Mouse (Mus musculus) CH12.LX (cell line): ENCODE results near the gene Helz. TPM values are rescaled to one million over a fixed set of nuclear protein-coding genes. Genes with fewer than 3 reads are reported as not detected.

ENCODE experiments used
- DNase-seq: peaks from one replicate; pipeline ENCODE4 v3.0.0-alpha.2; 2013; ENCODE audit errors: extremely low read depth
- H3K27ac ChIP-seq: 2 replicates; pipeline ENCODE4 v1.5.1; 2012; ENCODE audit warnings: low read depth, mild to moderate bottlenecking, control low read depth, moderate library complexity; ENCODE audit not compliant: insufficient read depth
- H3K27me3 ChIP-seq: replicated peaks from 2 replicates; pipeline ENCODE3; 2012; ENCODE audit warnings: inconsistent platforms
- H3K36me3 ChIP-seq, 2 experiments: replicated peaks in 1 of 2; 2 replicates each; pipeline versions ENCODE3 to v1.6.1; 2012; ENCODE audit warnings: inconsistent platforms in 1 of 2, low read length in 1 of 2, mild to moderate bottlenecking in 1 of 2, mixed read lengths in 1 of 2, moderate library complexity in 1 of 2; ENCODE audit not compliant: control insufficient read depth in 1 of 2, insufficient read depth in 1 of 2
- H3K4me1 ChIP-seq, 2 experiments: 2 replicates each; pipeline ENCODE4 v1.6.1; 2012; ENCODE audit warnings: inconsistent platforms in 1 of 2, moderate library complexity in 1 of 2; ENCODE audit not compliant: insufficient read depth in 2 of 2, control insufficient read depth in 1 of 2
- H3K4me2 ChIP-seq: 2 replicates; pipeline ENCODE4 v1.6.1; 2012; ENCODE audit warnings: low read depth, mild to moderate bottlenecking, control low read depth; ENCODE audit not compliant: poor library complexity, insufficient read depth, severe bottlenecking
- H3K4me3 ChIP-seq, 3 experiments: fragments of 150-350 bp in 1 of 3; sonication (generic) in 1 of 3; replicated peaks in 1 of 3; 2 replicates each; pipeline versions ENCODE3 to v1.5.1; 2011 to 2012; ENCODE audit warnings: low read depth in 2 of 3, low read length in 2 of 3, mild to moderate bottlenecking in 2 of 3, moderate library complexity in 2 of 3, control low read depth in 1 of 3, improper control_type of control experiment in 1 of 3, inconsistent platforms in 1 of 3, mixed read lengths in 1 of 3; ENCODE audit not compliant: poor library complexity in 1 of 3
- H3K79me2 ChIP-seq: replicated peaks from 2 replicates; pipeline ENCODE4 v1.6.1; 2012; ENCODE audit warnings: mild to moderate bottlenecking, moderate library complexity; ENCODE audit not compliant: control insufficient read depth, poor library complexity, insufficient read depth, severe bottlenecking; ENCODE audit errors: extremely low read depth
- H3K9ac ChIP-seq: 2 replicates; pipeline ENCODE4 v1.6.1; 2012; ENCODE audit warnings: low read depth, mild to moderate bottlenecking, control low read depth, moderate library complexity; ENCODE audit not compliant: insufficient read depth
- H3K9me3 ChIP-seq: replicated peaks from 2 replicates; pipeline ENCODE3; 2012; ENCODE audit warnings: low read length, inconsistent platforms, mixed read lengths
- CHD2 ChIP-seq: IDR thresholded peaks from 2 replicates; pipeline ENCODE4 v1.6.1; 2011; ENCODE audit warnings: low read length, improper control_type of control experiment
- E2F4 ChIP-seq: IDR thresholded peaks from 2 replicates; pipeline ENCODE4 v1.6.1; 2011; ENCODE audit warnings: low read depth, low read length, improper control_type of control experiment; ENCODE audit not compliant: insufficient replicate concordance
- EP300 ChIP-seq: IDR thresholded peaks from 2 replicates; pipeline ENCODE4 v1.6.1; 2011; ENCODE audit warnings: low read length, improper control_type of control experiment
- ETS1 ChIP-seq: conservative IDR thresholded peaks from 2 replicates; pipeline ENCODE4 v1.6.1; 2012; ENCODE audit warnings: low read depth, mild to moderate bottlenecking, inconsistent platforms, low read length, improper control_type of control experiment, moderate library complexity
- GABPA ChIP-seq: IDR thresholded peaks from 2 replicates; pipeline ENCODE4 v1.6.1; 2012; ENCODE audit warnings: low read depth, low read length, improper control_type of control experiment, inconsistent platforms; ENCODE audit not compliant: insufficient replicate concordance
- IRF4 ChIP-seq: IDR thresholded peaks from 2 replicates; pipeline ENCODE4 v1.6.1; 2014; ENCODE audit warnings: low read depth, mild to moderate bottlenecking, inconsistent platforms, low read length, improper control_type of control experiment
- JUN ChIP-seq: IDR thresholded peaks from 2 replicates; pipeline ENCODE4 v1.6.1; 2011; ENCODE audit warnings: low read depth, mild to moderate bottlenecking, low read length, improper control_type of control experiment, moderate library complexity; ENCODE audit not compliant: insufficient read depth
- JUND ChIP-seq: conservative IDR thresholded peaks from 2 replicates; pipeline ENCODE4 v1.6.1; 2011; ENCODE audit warnings: low read depth, low read length, improper control_type of control experiment
- KAT2A ChIP-seq: IDR thresholded peaks from 2 replicates; pipeline ENCODE4 v1.6.1; 2012; ENCODE audit warnings: low read length, improper control_type of control experiment, inconsistent platforms; ENCODE audit not compliant: insufficient replicate concordance
- MAX ChIP-seq: IDR thresholded peaks from 2 replicates; pipeline ENCODE4 v1.6.1; 2011; ENCODE audit warnings: low read length, improper control_type of control experiment
- MAZ ChIP-seq: IDR thresholded peaks from 2 replicates; pipeline ENCODE4 v1.6.1; 2012; ENCODE audit warnings: low read depth, mild to moderate bottlenecking, inconsistent platforms, low read length, improper control_type of control experiment, moderate library complexity
- MEF2A ChIP-seq: IDR thresholded peaks from 2 replicates; pipeline ENCODE4 v1.6.1; 2014; ENCODE audit warnings: low read depth, mild to moderate bottlenecking, inconsistent platforms, low read length, improper control_type of control experiment, borderline replicate concordance
- NELFE ChIP-seq: IDR thresholded peaks from 2 replicates; pipeline ENCODE4 v1.6.1; 2011; ENCODE audit warnings: low read depth, low read length, improper control_type of control experiment
- NRF1 ChIP-seq: IDR thresholded peaks from 2 replicates; pipeline ENCODE4 v1.6.1; 2014; ENCODE audit warnings: low read depth, mild to moderate bottlenecking, inconsistent platforms, low read length, improper control_type of control experiment, moderate library complexity
- PAX5 ChIP-seq: IDR thresholded peaks from 2 replicates; pipeline ENCODE4 v1.6.1; 2012; ENCODE audit warnings: low read length, inconsistent platforms, mixed read lengths
- POLR2A ChIP-seq: IDR thresholded peaks from 2 replicates; pipeline ENCODE4 v1.6.1; 2011; ENCODE audit warnings: low read depth, mild to moderate bottlenecking, improper control_type of control experiment, low read length
- RCOR1 ChIP-seq: conservative IDR thresholded peaks from 2 replicates; pipeline ENCODE4 v1.6.1; 2012; ENCODE audit warnings: low read depth, mild to moderate bottlenecking, inconsistent platforms, low read length, improper control_type of control experiment
- SIN3A ChIP-seq: IDR thresholded peaks from 2 replicates; pipeline ENCODE4 v1.6.1; 2012; ENCODE audit warnings: low read length, improper control_type of control experiment, inconsistent platforms
- SMC3 ChIP-seq: IDR thresholded peaks from 2 replicates; pipeline ENCODE4 v1.6.1; 2011; ENCODE audit warnings: low read depth, low read length, improper control_type of control experiment
- ZKSCAN1 ChIP-seq: IDR thresholded peaks from 2 replicates; pipeline ENCODE4 v1.6.1; 2012; ENCODE audit warnings: low read depth, inconsistent platforms, low read length, improper control_type of control experiment, borderline replicate concordance
- ZMIZ1 ChIP-seq: IDR thresholded peaks from 2 replicates; pipeline ENCODE4 v1.6.1; 2012; ENCODE audit warnings: low read depth, mild to moderate bottlenecking, inconsistent platforms, low read length, improper control_type of control experiment
- ZNF384 ChIP-seq: IDR thresholded peaks from 2 replicates; pipeline ENCODE4 v1.6.1; 2012; ENCODE audit warnings: low read depth, low read length, improper control_type of control experiment, inconsistent platforms
- dilution Hi-C: fragments of 300-500 bp; cut with MboI; formaldehyde crosslinking; loops from 2 replicates; pipeline ENCODE4 v1.14.3; 2020; ENCODE audit warnings: low sequenced_read_pairs; ENCODE audit not compliant: extremely low pct_unique_long_range_greater_than_20kb, extremely low pct_ligation_motif_present
- in situ Hi-C: fragments of 300-500 bp; cut with MboI; formaldehyde crosslinking; loops from 3 replicates; pipeline ENCODE4 v1.14.3; 2019; ENCODE audit warnings: low sequenced_read_pairs, low pct_ligation_motif_present, low pct_unique_long_range_greater_than_20kb, mixed read lengths
- polyA plus RNA-seq: library from polyadenylated mRNA; unstranded; fragments of >175 nt; gene quantifications from 2 replicates; pipeline ENCODE4 v1.2.1, GENCODE M21; 2012; ENCODE audit warnings: low read depth; ENCODE audit not compliant: insufficient read length
- total RNA-seq, 2 experiments: library from RNA; depleted of rRNA; stranded (reverse); fragments of 300-350 nt in 1 of 2; fragments of >200 nt in 1 of 2; gene quantifications; 2 replicates each; pipeline ENCODE4 v1.2.3; 2012 to 2014

Gene Helz
- total and polyA plus RNA-seq, 3 experiments = 11.5 to 44.4 (median 22.2) TPM

- TF ChIP-seq MEF2A (no peak), MAZ (no peak), ZNF384 (no peak), GABPA (no peak)
These were observed 104.4 kb downstream of the Helz start (continued) for GRCm38 (mm10) chr11:107652137-107652536.

GRCm38 (mm10) chr11:107655538-107655937 is 107.8 kb downstream of the Helz start:
- Histone ChIP-seq H3K27me3 (no peaks in the 10 kb centered on the region), H3K27ac (no peak overlapping the region), H3K4me3 (no peak overlapping the region), H3K79me2 (no peaks in the 10 kb centered on the region), H3K4me1 (no peaks in the 10 kb centered on the region), H3K9me3 (no peaks in the 10 kb centered on the region), H3K4me2 (no peak overlapping the region), H3K9ac (no peak overlapping the region), H3K36me3 (peaks cover 52 to 93% of the 10 kb centered on the region in 2 experiments)
- no peak for TF ChIP-seq ZMIZ1
- no peak for TF ChIP-seq ZNF384
- no peak for TF ChIP-seq NRF1
- no peak for TF ChIP-seq SIN3A
- no peak for TF ChIP-seq JUND
- no peak for TF ChIP-seq RCOR1
- TF ChIP-seq CHD2 = no peak
- no peak for DNase-seq
- dilution Hi-C loops (no loop called here), in situ Hi-C loops (no loop called here)

GRCm38 (mm10) chr11:107657117-107657516 is 109.4 kb downstream of the Helz start:
- Histone ChIP-seq H3K27me3 (no peaks in the 10 kb centered on the region), H3K27ac (no peak overlapping the region), H3K9ac (no peak overlapping the region), H3K79me2 (no peaks in the 10 kb centered on the region), H3K9me3 (no peaks in the 10 kb centered on the region), H3K36me3 (peaks cover 51 to 93% of the 10 kb centered on the region in 2 experiments), H3K4me1 (no peaks in the 10 kb centered on the region), H3K4me3 (no peak overlapping the region), H3K4me2 (no peak overlapping the region)
- no peak for DNase-seq
- in situ Hi-C loops = no loop called here
- dilution Hi-C loops = no loop called here
- TF ChIP-seq E2F4 = no peak
- TF ChIP-seq PAX5 = no peak
- TF ChIP-seq ZKSCAN1 = no peak
- TF ChIP-seq JUN = no peak
- no peak for TF ChIP-seq IRF4
- TF ChIP-seq MAZ = no peak
- TF ChIP-seq SMC3 = no peak
- TF ChIP-seq POLR2A = no peak
- no peak for TF ChIP-seq MEF2A
- no peak for TF ChIP-seq SIN3A
- no peak for TF ChIP-seq EP300
- TF ChIP-seq ETS1 = no peak
- TF ChIP-seq MAX = no peak
- no peak for TF ChIP-seq NELFE
- no peak for TF ChIP-seq GABPA
- TF ChIP-seq KAT2A = no peak
